Mouse (Mus musculus) cerebellum, postnatal 10 days (tissue): ENCODE measurements around the gene Asna1.

Experiments used
- DNase-seq, 2 experiments: peaks; one replicate each; pipeline ENCODE4 v3.0.0; 2021; ENCODE audit warnings: mixed read lengths in 2 of 2

Asna1 gene

DNA sequence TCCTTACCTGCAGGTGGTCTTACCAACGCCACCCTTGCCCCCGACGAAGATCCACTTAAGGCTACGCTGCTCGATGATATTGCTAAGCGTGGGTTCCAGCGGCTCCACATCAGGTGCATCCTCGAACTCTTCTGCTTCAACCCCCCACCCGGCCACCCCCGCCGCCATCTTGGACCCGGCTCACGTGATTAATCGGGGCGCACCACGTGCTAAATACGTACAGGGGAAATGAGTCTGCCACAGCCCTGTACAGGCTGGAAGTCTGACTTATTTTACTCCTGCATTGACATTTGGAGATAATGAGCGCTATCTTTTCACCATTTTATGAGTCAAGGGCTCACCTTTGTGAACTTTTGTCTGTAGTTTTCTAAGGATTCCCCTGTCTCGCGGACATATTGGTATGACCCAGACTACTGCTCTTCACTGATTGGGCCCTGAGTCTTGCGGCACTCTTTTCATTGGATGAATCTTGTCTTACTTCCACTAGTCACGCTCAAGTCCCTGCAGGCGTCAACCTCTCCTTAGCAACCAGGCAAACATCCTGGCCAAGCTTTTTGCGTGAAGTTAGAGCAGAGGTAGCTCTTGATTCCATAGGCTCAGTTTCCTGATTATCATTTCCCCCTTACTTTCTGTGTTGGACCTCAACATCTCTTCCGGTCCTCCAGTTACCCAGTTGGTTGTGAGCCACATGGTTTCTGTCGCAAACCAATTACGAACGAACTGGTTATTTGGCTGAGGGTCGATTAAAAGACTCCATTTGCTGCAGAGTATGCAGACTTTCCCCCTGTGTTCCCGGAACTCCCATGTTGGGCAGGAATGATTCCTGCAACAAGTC is at the start of gene Asna1:
Gene Asna1 (minus strand): TSS at position 184 of the 835 bp plus-strand sequence.
- peak; percentile 89 to 91 for DNase-seq

DNA sequence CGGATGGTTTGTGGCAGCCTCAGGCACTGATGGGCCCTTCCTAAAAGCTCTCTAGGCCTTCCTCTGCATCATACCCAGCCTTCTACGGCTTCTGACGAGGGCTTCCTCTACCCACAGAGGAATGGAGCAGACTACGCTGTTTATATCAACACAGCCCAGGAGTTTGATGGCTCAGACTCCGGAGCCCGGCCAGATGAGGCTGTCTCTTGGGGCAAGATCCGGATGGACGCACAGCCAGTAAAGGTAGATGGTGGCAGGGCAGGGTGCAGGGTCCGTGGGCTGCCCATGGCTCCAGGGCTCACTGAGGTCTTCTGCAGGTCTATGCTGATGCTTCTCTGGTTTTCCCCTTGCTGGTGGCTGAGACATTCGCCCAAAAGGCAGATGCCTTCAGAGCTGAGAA is 49.5 kb upstream of the Asna1 start:
- no peak for DNase-seq

DNA sequence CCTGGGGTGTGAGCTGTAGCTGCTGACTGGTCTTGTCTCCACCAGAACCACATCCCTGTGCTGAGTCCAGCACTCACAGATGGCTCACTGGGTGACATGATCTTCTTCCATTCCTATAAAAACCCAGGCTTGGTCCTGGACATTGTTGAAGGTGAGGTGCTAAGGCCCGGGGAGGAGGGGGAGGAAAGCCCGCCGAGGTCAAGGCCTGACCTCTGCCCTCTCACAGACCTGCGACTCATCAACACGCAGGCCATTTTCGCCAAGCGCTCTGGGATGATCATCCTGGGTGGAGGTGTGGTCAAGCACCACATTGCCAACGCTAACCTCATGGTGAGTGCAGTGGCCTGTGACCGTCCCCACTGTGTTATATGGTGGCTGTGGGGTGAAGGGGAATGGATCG is 49.1 kb upstream of the Asna1 start:
- DNase-seq: no peak

DNA sequence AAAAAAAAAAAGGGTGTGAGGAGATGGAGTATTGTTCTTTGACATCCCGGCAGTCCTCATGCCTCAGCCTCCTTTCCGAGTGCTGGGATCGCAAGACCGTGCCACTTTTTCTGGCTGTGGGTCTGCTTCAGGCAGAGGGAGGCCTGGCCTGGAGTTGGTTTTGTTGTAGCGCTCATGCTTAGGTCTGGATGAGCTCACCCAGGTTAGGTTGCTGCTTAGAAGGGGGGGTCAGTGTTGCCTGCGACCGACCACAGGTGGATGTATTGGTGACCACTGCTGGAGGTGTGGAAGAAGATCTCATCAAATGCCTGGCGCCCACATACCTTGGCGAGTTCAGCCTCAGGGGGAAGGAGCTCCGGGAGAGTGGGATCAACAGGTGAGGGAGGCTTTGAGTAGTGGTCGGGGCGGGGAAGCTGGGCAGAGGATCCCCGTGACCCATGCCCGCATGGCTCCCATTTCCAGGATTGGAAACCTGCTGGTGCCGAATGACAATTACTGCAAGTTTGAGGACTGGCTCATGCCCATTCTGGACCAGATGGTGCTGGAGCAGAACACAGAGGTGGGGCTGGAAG is 48.0 kb upstream of the Asna1 start:
- DNase-seq: no peak

- DNase-seq: no peak
Observed at GRCm38 (mm10) chr8:85072364-85072929, 47.4 kb upstream of the Asna1 start.

- peak; percentile 94 to 95 for DNase-seq
Observed at GRCm38 (mm10) chr8:85071514-85072281, 46.6 kb upstream of the Asna1 start, which contains the start of gene Dhps. Dhps (plus strand) TSS chr8:85071757.

- DNase-seq: peak in 1 of 2 experiments; percentile 37
Observed at GRCm38 (mm10) chr8:85071041-85071440, 46.0 kb upstream of the Asna1 start.

DNA sequence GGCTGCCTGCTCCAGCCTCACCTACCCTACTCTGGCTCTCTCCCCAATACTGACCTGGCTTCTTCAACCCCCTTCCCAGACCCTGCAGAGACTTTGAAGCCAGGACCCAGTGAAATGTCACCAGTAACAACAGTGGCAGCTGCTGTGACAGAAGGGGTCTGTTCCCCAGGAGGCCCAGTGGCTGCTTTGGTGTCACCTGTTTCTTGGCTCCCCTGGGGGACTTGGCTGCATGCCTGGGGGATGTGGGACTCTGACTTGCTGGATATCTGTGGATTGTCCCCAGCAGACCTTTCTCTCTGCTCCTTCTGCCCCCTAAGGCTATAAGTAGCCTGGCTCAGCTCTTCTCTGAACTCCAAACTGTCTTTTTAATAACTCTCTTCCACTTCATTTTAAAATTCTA is 42.9 kb upstream of the Asna1 start, which contains the start of gene Gm5741:
Gene Gm5741 (minus strand): TSS at position 1 of the 400 bp plus-strand sequence.
- peak; percentile 61 for DNase-seq

- DNase-seq: no peak
Observed at GRCm38 (mm10) chr8:85067155-85067554, 42.1 kb upstream of the Asna1 start.

DNA sequence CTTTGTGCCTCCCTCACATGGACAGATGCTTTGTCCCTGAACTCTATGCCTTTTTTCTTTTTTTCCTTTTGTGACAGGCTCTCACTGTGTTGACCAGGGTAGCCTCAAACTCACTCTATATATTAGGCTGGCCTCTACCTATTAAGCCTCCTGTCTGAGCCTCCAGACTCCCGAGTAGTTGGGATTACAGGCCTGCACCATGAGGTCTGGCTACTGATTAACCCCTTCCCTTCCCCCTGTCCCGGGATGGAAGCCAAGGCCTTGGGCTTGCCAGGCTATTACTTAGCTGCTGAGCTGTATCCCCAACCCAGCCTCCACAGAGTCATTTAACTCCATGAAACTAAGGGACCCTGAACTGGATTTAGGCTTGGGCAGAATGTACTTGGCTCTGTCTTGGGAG is 40.1 kb upstream of the Asna1 start:
- DNase-seq: no peak

DNA sequence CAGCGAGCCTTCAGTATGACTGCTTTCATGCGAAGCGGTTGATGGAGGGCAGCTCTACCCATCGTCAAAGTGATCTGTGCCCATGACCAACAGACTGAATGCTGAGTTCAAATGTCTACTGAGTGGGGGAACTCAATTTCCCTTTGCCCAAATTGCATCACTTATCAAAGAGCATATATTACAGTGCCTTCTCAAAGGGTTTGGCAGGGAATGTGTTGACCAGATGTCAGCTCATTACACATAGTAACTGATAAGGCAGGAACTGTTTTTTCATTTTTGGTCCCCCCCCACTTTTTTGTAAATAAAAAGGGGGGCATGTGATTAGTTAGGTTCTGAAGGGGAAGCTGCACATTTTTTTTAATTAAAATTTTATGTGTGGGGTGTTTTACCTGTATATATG is 37.5 kb upstream of the Asna1 start:
- DNase-seq: no peak

- DNase-seq: peak; percentile 95 to 97
Observed at GRCm38 (mm10) chr8:85059879-85060616, 35.0 kb upstream of the Asna1 start, which contains the start of gene Fbxw9. Fbxw9 (plus strand) TSS chr8:85060055.

- DNase-seq: no peak
Observed at GRCm38 (mm10) chr8:85057367-85057766, 32.3 kb upstream of the Asna1 start.

DNA sequence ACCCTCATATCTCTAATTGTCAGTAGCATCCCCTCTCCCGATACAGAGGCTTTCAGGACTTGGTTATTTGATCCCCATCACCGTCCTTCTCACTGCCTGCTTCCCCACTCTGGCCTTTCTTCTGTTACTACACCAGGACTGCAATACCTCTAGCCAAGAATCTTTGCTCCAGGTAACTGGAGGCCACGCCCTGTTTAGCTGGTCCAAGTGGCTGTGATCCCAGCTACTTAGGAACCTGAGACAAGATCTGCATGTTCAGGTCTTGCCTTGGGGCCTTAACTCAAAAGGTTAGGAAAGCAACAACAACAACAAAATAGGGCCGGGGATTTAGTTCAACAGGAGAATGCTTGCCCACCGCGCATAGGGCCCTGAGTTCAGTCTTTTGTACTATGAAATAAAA is 18.5 kb upstream of the Asna1 start:
- no peak for DNase-seq

DNA sequence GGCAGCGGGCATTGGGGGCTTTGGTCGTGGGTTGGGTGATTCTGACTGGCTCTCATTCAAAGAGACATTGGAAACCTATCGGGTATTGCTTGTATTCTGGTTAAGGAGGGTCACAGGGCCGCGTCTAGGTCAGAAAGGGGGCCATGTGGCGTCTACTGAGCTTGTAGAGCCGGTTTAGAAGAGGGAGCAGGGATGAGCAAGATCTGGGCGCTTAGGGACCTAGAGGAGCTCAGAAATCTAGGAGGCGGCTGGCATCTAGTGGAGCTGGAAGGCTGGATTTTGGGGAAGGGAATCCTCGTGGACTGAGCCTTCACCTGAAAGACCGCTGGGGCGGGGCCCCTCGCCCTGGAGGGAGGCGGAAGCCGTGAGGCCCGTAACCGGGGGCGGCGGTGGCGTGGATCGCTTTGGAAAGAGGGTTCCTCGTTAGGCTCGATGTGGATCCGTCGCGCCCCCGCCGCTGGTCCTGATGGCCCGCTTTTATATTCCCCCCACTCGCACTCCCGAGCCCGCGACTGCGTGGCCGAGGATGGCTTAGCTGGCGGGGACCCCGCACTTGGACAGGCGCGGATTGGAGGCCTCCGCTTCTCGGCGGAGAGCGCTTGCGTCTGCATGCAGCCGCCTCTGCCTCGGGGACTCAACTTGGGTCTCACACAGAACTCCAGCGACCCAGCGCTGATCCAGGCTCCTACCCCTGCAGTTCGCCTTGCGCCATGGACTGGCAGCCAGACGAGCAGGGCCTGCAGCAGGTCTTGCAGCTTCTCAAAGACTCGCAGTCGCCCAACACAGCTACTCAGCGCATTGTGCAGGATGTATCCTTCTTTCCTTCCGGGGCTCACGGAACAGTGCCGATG is 12.8 kb upstream of the Asna1 start:
- DNase-seq: peak; percentile 57 to 66

- no peak for DNase-seq
Observed at GRCm38 (mm10) chr8:85037366-85037680, 12.2 kb upstream of the Asna1 start.

GRCm38 (mm10) chr8:85036718-85037365 is 11.8 kb upstream of the Asna1 start, which contains the start of gene Tnpo2:
Tnpo2 (plus strand) TSS chr8:85036915.
- DNase-seq: peak; percentile 95 to 96

GRCm38 (mm10) chr8:85036381-85036717 is 11.3 kb upstream of the Asna1 start:
- DNase-seq: no peak

- DNase-seq: peak in 1 of 2 experiments; percentile 40
Observed at GRCm38 (mm10) chr8:85035728-85036310, 10.7 kb upstream of the Asna1 start.

GRCm38 (mm10) chr8:85035165-85035727 is 10.2 kb upstream of the Asna1 start:
- DNase-seq: peak in 1 of 2 experiments; percentile 26
